Mouse (Mus musculus) gastrocnemius, postnatal 36 days (tissue): ENCODE measurements around the gene Pyurf. TPM values are rescaled to one million over a fixed set of nuclear protein-coding genes. Genes with fewer than 3 reads are reported as not detected.

Source experiments
- DNase-seq, 2 experiments: peaks; one replicate each; pipeline ENCODE4 v3.0.0; 2022
- intact Hi-C: fragments of 180-260 bp; cut with DNase I; formaldehyde crosslinking; loops from one replicate; pipeline ENCODE4 v1.15.1; 2025
- long read RNA-seq, 2 experiments: library from polyadenylated mRNA; stranded (forward); transcript quantifications; one replicate each; pipeline ENCODE4 v2.0.0; 2021
- total RNA-seq, 2 experiments: library from RNA; stranded (reverse); gene quantifications; 2 replicates each; pipeline ENCODE4 v1.2.3; 2021

The Pyurf gene
- 10 to 100 TPM; 11.8 TPM for total RNA-seq
- long read RNA-seq, experiment 1, transcript Pyurf-201 (2 exons, 3,573 nt), result major isoform, 101 of 102 reads
- long read RNA-seq, experiment 1, partial matches to known transcripts, result 0 of 102 reads
- long read RNA-seq, experiment 1, other reads (novel, unspliced or antisense), result 1 of 102 reads
- long read RNA-seq, experiment 2, transcript Pyurf-201 (2 exons, 3,573 nt), result major isoform, 122 of 126 reads
- long read RNA-seq, experiment 2, partial matches to known transcripts, result 0 of 126 reads
- long read RNA-seq, experiment 2, other reads (novel, unspliced or antisense), result 4 of 126 reads

DNA sequence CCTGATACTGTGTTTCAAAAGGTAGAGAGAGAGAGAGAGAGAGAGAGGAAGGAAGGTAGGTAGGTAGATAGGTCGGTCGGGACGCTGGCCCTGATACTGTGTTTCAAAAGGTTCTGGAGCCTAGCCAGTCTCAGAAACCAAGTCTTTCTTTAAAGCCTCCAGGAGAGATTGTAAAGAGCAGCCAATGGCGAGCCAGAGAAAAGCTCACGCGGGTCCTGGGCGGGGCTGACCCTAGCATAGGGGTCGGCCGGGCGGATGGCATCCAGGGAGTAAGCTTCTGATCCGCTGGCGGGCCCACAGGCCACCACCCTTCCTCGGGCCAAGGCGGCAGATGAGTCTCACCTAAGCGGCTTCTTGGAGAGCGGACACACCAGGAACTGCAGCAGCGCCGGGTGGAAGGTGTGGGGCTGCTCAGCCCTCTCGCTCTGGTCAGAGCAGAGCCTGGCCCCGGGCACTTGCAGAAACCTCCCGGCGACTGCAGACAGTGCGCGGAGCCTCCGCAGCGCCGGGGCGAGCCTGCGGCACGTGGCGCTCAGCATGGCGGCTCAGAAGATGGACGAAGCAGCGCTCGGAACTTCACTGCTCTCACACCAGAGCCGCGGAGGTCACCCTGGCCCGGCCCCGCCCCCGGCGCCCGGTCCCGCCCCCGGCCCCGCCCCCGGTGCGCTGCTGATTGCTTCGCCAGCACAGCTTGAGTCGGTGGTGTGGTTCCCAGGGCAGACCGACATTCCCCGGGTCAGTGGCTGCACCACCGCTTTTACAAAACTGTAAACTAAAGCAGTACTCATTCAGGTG is at the start of gene Pyurf:
Gene Pyurf (minus strand): TSS at position 612 of the 795 bp plus-strand sequence.
- peak; percentile 79 to 82 for DNase-seq
- intact Hi-C loops, result no loop called here

DNA sequence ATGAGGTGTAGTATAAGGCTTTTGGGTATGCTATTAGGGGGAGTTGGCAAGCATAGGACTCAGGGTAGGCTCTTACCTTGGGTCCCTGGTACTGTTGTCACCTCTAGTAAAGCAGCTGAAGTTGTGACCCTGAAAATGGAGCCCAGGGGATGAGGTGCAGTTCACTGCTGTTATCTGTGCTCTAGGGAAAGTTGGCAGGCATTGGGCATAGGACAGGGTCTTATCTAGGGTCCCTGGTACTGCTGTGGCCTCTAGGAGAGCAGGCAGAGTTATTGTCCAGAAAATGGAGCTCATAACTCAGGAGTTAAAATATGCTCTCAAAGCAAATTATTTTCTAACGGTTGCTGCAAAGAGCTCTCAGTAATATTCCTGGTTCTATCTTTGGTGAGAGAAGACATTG is 29.5 kb upstream of the Pyurf start:
- intact Hi-C loops, result no loop called here
- no peak for DNase-seq

DNA sequence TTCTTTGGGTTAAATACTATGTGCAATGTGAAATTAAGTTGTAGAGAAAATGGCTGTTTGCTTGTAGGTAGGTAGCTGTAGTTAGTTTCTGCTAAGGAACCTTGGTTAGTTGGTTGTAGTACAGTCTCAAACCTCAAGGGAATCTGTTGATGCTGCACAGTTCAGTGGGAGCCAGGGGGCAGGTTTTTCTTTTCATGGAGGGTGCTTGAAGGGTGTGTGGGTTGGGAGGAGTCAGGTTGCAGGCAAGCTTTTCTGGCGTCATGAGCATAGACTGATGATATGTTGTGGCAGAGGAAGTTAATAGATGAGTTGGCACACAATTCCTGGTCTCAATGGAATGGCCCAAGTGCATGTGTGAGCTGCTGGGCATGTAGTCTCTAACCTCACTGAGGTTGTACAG is 19.8 kb upstream of the Pyurf start:
- no peak for DNase-seq
- intact Hi-C loops, result no loop called here

DNA sequence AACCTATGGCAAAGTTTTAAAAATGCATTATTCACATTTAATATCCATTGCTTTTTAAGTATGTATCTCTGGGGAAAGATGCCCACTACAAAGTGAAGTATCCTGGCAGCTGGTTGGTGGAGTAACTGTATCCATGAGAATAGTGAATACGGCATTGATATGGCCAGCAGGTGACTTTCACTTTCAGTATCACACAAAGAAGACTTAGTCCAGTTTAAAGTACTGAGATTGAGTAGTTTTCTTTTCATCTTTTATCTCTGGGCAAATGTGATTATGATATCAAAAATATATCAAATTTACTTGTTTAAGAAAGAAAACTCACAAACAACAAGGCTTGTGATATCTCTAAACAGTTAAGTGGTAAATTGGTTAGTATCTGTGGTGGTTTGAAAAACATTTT is 14.8 kb upstream of the Pyurf start:
- DNase-seq, result no peak
- intact Hi-C loops, result no loop called here

DNA sequence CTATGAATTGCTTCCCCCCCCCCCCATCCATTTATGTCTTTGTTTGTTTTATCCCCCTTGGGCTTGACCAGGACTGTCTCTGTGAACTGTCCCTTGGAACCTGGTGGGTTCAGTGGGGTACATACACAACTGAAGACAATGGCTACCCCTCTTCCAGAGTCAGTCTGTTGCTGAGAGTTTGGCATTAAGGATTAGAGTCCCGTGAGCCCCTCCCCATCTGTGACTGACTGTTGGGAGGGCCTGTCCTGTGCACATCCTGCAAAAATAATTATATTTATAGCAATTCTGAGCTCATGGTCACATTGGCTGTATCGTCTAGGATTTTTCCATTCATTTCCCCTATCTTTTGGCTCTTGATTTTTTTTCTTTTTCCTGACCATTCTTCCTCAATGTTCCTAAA is 11.8 kb upstream of the Pyurf start:
- intact Hi-C loops, result no loop called here
- DNase-seq, result no peak

DNA sequence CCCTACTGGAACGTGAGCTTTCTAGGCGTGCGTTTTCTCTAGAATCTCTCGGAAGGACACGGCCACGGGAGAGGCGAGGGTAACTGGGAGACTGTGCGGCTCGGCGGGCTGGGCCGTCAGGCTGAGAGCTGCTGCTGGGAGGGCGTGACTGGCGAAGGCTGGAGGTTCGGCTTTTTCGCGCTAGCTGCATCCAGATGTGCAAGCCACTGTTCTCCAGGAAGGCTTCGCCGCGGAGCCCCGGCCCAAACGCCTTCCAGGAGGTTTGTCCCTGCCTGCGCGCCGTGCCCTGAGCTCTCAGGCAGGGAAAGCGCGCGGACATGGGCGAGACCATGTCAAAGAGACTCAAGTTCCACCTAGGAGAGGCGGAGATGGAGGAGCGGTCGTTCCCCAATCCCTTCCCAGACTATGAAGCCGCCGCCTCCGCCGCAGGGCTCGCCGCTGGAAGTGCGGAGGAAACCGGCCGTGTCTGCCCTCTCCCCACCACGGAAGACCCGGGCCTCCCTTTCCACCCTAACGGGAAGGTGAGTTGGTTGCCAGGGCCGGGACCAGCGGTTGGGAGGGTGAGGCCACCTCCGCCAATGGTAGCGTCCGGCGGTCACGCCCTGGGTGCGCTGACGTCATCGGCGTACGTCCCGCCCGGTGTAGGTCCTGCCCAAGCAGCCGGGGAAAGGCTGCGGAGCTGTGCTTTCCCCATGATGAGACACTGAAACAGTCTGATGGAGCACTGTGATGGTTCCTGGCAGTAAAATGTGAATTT is 11.0 kb upstream of the Pyurf start:
- peak; percentile 92 to 95 for DNase-seq
- intact Hi-C loops, result no loop called here

DNA sequence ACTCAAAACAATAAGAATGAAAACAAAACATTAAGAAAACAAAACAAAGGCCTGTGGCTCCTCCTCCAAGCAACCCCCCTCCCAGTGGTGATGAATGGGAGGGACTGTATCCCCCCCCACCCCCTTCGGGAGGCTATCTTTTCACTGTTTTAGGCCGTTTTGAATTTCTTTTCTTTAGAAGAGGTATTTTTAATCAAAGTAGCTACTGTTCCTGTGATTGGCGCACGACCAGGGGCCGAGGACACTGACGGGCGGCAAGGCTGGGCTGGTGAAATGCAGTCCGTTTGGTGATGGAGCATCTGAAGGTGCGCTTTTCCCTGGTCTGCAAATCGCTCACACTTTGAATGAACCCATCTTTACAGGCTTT is 10.5 kb upstream of the Pyurf start, which contains the start of gene Lancl2:
Gene Lancl2 (plus strand): TSS at position 165 of the 367 bp plus-strand sequence.
- peak in 1 of 2 experiments; percentile 8 for DNase-seq
- intact Hi-C loops, result no loop called here

DNA sequence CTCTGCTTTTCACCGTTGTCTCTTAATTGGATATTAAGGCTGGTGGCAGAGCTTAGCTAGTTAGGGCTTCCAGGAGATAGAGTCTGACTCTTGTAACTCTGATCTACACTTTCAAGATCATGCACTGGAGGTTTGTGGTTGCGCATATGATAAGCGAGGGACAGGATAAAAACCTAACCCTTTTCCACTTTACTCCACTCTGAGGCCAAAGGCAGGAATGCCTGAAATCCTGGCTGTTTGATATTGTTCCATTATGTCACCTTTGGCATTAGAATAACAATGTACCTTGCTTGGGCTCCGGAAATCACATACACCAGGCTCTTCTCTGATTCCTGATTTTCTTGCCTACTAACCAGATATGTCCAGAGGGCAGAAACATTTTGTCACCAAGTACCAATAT is 9.8 kb upstream of the Pyurf start:
- no peak for DNase-seq
- intact Hi-C loops, result no loop called here

DNA sequence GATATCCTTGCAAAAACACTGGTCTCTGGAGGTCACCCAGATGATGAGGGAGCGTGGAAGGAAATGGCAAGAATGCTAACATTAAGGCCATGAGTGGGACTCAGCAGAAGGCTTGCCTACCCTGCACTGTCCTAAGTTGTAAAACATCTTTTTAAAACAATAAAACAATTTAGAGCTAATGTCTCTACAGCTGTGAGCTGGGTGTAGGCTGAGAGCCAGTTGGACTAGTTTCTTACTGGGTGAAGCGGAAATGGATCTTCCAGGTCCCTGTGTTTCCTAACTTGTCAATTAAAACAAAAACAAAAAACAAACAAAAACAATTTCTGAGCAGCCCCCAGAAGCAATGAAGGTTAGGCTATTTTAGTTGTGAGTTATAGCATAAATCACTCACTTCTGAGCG is 1.2 kb upstream of the Pyurf start:
- DNase-seq, result no peak
- intact Hi-C loops, result no loop called here

DNA sequence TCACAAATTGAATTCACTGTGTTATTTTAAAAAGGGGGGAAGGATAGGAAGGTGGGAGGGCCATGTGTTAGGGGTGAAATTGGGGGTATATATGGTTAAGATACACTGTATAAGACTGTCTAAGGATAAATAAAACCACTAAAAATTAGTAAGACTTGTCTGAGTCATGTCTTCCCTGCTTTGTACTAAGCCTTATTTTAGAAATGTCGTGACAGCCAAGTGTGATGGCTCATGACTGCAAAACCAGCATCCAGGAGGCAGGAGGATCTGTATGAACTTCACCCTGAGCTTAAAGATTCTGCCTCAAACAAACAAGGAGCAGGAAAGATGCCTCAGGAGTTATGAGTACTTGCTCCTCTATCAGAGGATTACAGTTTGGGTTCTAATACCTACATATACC is 7.7 kb downstream of the Pyurf start:
- intact Hi-C loops, result no loop called here
- DNase-seq, result no peak

DNA sequence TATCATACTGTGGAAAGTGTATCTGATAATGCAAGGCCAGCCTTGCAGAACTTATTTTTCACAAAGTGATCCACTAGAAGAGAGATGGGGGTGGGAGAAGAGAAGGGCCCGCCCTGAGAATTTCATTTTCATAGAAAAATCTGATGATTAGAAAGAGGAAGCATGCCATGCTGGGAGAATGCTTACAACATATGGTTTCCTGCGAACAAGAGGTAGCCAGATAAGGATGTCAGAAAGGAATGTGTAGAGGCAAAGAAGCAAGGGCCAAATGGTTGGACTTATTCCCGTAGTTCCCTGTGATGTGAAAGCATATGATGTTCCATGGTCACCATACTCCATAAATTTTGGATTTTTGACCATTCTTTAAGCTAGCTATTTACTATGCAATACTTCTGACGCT is 30.6 kb downstream of the Pyurf start:
- DNase-seq, result no peak
- intact Hi-C loops, result no loop called here

DNA sequence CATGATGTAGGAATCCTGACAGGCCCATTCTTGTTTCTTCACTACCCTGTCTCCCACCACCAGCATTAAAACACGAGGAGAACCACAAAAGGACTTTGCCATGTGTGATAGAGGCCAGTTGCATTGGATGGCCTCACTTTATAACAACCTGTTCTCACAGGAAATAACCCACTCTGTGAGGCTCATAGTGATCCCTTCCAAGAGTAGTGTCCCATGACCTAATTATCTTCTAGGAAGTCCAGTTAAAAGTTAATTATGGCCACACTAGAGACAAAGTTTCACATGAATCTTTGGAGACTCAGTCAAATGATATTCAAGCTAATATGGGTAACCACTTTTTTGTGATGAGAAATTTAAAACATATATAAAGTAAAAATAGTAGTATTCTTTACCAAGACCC is 44.6 kb downstream of the Pyurf start:
- no peak for DNase-seq
- intact Hi-C loops, result no loop called here

DNA sequence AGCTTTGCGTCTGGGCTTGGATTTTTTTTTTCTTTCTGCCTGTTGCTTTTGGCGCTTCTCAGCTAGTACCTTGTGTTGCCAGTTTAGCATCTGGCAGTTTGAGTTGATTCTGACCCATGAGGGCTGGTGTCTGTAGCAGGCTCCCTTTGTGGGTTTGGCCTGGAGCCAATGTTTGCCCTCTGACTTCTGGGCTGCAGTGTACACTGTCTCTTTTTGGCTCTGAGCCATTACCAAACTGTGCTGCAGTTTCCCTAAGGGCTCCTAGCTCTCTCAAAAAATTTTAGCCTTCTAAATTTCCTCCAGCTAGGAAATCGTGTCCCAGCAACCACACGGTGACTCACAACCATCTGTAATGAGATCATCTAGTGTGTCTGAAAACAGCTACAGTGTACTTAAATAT is 50.1 kb downstream of the Pyurf start:
- DNase-seq, result peak; percentile 7 to 20
- intact Hi-C loops, result no loop called here

DNA sequence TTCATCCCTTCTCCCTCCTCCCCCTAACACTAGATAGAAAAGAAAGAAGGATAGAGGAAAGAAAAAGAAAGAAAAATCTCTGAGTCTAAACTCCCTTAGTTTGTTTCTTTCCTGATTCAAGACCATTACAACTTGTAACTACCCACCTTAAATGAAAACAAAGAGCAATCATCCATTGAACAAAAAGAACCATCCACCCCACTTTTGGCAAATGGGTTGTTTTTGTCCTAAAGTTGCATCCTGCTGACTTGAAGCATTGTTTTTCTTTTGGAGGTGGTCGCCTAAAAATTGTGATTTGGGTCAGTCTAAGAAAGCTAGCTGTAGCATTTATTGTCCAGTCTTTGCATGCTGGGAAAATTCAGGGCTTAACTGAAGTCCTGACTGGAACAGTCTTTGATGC is 52.3 kb downstream of the Pyurf start:
- DNase-seq, result no peak
- intact Hi-C loops, result no loop called here

Other genes with a start within 250 kb of the Pyurf start
- 10 to 100 TPM; 12.3 to 14.7 TPM for gene Ppm1k, start 156.6 kb downstream of the Pyurf start, total RNA-seq
- gene Herc6, start 111.1 kb downstream of the Pyurf start, total RNA-seq, result 1 to 10 TPM; 1.8 TPM
- 1 to 10 TPM; 7.3 to 9.7 TPM for gene Lancl2, start 10.5 kb upstream of the Pyurf start, total RNA-seq
- gene Vopp1, start 133.1 kb upstream of the Pyurf start, total RNA-seq, result 1 to 10 TPM; 3.8 to 4.6 TPM
- not detected for gene Vmn1r21, start 158.3 kb upstream of the Pyurf start, total RNA-seq
- not detected for gene Vmn1r22, start 215.9 kb upstream of the Pyurf start, total RNA-seq
- gene Vmn1r23, start 234.8 kb upstream of the Pyurf start, total RNA-seq, result not detected